Mouse (Mus musculus) kidney, embryonic 15.5 days (tissue): Measurements from ENCODE around the gene Gimap8. TPM values are rescaled to one million over a fixed set of nuclear protein-coding genes. Genes with fewer than 3 reads are reported as not detected.

Source experiments
- ATAC-seq: fragments of 200-750 bp; cut with Nextera tagmentation; replicated peaks from 2 replicates; pipeline ENCODE4 v1.8.0; 2017; ENCODE audit warnings: moderate TSS enrichment; ENCODE audit not compliant: low FRiP score
- H3K27ac ChIP-seq: fragments of 300-500 bp; sonication (generic); 2 replicates; pipeline ENCODE4 v1.5.1; 2015; ENCODE audit warnings: mild to moderate bottlenecking, inconsistent platforms
- H3K27me3 ChIP-seq: fragments of 300-500 bp; sonication (generic); 2 replicates; pipeline ENCODE4 v1.6.1; 2015; ENCODE audit warnings: inconsistent platforms
- H3K36me3 ChIP-seq: fragments of 300-500 bp; sonication (generic); 2 replicates; pipeline ENCODE4 v1.6.1; 2015; ENCODE audit warnings: inconsistent platforms
- H3K4me1 ChIP-seq: fragments of 300-500 bp; sonication (generic); 2 replicates; pipeline ENCODE4 v1.6.1; 2015; ENCODE audit warnings: inconsistent platforms
- H3K4me2 ChIP-seq: fragments of 300-500 bp; sonication (generic); 2 replicates; pipeline ENCODE4 v1.6.1; 2015; ENCODE audit warnings: moderate library complexity, mild to moderate bottlenecking, inconsistent platforms
- H3K4me3 ChIP-seq: fragments of 300-500 bp; sonication (generic); replicated peaks from 2 replicates; pipeline ENCODE4 v1.5.1; 2015; ENCODE audit warnings: mild to moderate bottlenecking, inconsistent platforms
- H3K9ac ChIP-seq: fragments of 300-500 bp; sonication (generic); 2 replicates; pipeline ENCODE4 v1.6.1; 2015; ENCODE audit warnings: mild to moderate bottlenecking, inconsistent platforms
- H3K9me3 ChIP-seq: fragments of 300-500 bp; sonication (generic); replicated peaks from 2 replicates; pipeline ENCODE4 v1.6.1; 2016; ENCODE audit warnings: inconsistent platforms
- WGBS: fragments of 180-500 bp; shearing (Covaris S2); methylation state at CpG from one replicate; pipeline ENCODE4 v1.1.7; 2015; ENCODE audit warnings: mixed read lengths; 5-methylcytosine and 5-hydroxymethylcytosine counted together
- polyA plus RNA-seq: library from polyadenylated mRNA; unstranded; fragments of >200 nt; fragmentation: Nextera tagmentation; extraction: Ambion mirVana; gene quantifications from 2 replicates; pipeline ENCODE4 v1.2.1, GENCODE M21; 2015

Gimap8 gene
- polyA plus RNA-seq, 1 experiment from 2014 or later = 3.3 TPM

DNA sequence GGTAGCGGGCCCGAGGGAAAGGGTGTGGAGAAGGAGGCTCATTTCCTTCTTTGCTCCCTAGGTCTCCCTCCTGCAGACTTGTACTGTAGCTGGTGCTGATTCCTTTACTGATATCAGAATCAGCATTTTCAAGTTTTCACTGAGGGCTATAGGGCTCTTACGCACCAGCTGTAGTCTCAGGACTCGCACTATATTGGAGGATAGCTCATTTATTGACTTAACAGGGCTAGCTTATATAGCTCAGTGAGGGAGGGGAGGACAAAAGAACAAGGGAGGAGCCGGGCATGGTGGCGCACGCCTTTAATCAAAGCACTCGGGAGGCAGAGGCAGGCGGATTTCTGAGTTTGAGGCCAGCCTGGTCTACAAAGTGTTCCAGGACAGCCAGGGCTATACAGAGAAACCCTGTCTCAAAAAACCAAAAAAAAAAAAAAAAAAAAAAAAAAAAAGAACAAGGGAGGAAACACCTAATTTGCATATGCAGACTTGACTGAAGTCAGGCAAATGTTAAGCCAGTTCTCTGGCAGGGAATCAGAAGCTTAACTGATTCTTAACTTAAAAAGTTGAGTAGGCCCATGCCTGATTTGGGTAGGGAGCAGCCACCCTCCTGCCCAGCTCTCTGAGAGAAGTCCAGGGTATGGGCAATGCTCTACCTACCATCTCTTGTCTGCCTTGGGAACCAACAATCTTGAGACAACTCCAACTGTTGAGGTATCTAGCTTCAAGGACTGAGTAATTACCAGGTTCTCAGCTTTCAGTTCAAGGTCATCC lies 27.4 kb downstream of the Gimap8 start:
- Histone ChIP-seq H3K9me3 (no peaks in the 10 kb centered on the region), H3K4me2 (no peak overlapping the region), H3K9ac (no peak overlapping the region), H3K36me3 (no peaks in the 10 kb centered on the region), H3K27ac (no peak overlapping the region), H3K4me3 (no peak overlapping the region), H3K4me1 (peaks cover 12% of the 10 kb centered on the region), H3K27me3 (no peaks in the 10 kb centered on the region)
- ATAC-seq = no peak
- 93% methylated on average over 9 of the region's 9 CpGs for WGBS

GRCm38 (mm10) chr6:48675400-48675930 lies 28.4 kb downstream of the Gimap8 start:
- Histone ChIP-seq H3K4me3 (peak overlapping the region; percentile 38), H3K27me3 (no peaks in the 10 kb centered on the region), H3K9me3 (no peaks in the 10 kb centered on the region), H3K36me3 (no peaks in the 10 kb centered on the region), H3K9ac (no peak overlapping the region), H3K27ac (peak overlapping the region; percentile 59), H3K4me1 (peaks cover 12% of the 10 kb centered on the region), H3K4me2 (peak overlapping the region; percentile 51)
- 57% methylated on average over 10 of the region's 10 CpGs for WGBS
- ATAC-seq = no peak

DNA sequence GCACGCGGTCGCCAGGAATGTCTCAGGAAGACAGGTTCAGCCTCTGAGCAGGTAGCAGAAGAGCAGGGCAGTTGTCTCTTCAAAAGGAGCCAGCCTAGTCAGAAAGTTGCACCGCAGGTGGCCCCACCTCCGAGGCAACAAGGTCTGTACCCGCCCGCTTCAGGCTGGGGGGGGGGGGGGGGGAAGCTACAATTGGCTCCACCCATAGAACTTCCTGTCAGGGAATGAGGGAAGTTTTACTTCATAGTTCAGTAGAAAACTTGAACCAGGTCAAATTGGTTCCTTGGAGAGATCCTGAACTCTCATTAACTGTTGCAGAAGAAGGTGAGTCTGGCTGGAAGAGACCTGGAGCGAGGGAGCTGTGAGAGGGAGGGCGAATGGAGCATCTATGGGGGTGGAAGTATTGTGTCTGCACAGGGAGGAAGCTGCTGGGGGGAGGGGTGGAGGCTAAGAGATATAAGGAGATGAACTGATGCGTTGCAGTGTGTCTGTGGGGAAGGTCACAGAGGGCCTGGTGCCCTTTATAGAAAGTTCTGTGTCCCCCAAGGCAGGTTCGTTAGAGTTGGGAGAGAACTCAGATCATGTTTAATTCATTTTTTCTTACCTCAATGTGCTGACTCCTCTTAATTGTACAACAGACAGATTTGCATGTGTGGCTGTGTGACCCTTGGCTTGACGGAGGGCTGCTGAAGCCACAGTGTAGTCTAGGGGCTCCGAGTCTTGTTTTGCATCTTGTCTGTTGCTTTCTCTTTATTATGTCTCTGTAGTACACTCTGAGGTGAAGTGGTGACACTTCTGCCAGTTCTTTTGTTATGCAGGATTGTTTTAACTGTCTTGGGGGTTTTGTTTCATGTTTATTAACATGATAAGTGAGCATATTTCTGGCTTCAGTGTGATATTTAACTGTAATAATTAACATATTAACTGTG lies 29.2 kb downstream of the Gimap8 start, which contains the start of gene Gimap9:
Gimap9 (plus strand) TSS at position 199 of the 929 bp plus-strand sequence.
- 0 out of 2 replicates have a peak within 1 kb of the TSS, but pooled peaks have one; percentile 26 for H3K9ac ChIP-seq
- ATAC-seq = 0 out of 2 replicates have a peak, but pooled peaks have one; percentile 56
- H3K36me3 ChIP-seq = no peaks in the 10 kb centered on the region
- peak within 1 kb of the TSS; percentile 51 for H3K4me2 ChIP-seq
- H3K27ac ChIP-seq = peak within 1 kb of the TSS; percentile 59
- H3K4me1 ChIP-seq = peaks cover 12% of the 10 kb centered on the region
- peak within 1 kb of the TSS; percentile 38 for H3K4me3 ChIP-seq
- WGBS = 33% methylated on average over 13 of the region's 13 CpGs
- no peaks in the 10 kb centered on the region for H3K27me3 ChIP-seq
- H3K9me3 ChIP-seq = no peaks in the 10 kb centered on the region

- WGBS = 84% methylated on average over 5 of the region's 5 CpGs
- no peak overlapping the region for H3K9ac ChIP-seq
- peak overlapping the region; percentile 38; the same call in 1 of the 2 replicates for H3K4me3 ChIP-seq
- peak overlapping the region; percentile 51 for H3K4me2 ChIP-seq
- no peak for ATAC-seq
- no peaks in the 10 kb centered on the region for H3K36me3 ChIP-seq
- no peaks in the 10 kb centered on the region for H3K9me3 ChIP-seq
- no peaks in the 10 kb centered on the region for H3K27me3 ChIP-seq
- peaks cover 12% of the 10 kb centered on the region for H3K4me1 ChIP-seq
- no peak overlapping the region for H3K27ac ChIP-seq
Observed at GRCm38 (mm10) chr6:48676860-48677415, 29.9 kb downstream of the Gimap8 start.

DNA sequence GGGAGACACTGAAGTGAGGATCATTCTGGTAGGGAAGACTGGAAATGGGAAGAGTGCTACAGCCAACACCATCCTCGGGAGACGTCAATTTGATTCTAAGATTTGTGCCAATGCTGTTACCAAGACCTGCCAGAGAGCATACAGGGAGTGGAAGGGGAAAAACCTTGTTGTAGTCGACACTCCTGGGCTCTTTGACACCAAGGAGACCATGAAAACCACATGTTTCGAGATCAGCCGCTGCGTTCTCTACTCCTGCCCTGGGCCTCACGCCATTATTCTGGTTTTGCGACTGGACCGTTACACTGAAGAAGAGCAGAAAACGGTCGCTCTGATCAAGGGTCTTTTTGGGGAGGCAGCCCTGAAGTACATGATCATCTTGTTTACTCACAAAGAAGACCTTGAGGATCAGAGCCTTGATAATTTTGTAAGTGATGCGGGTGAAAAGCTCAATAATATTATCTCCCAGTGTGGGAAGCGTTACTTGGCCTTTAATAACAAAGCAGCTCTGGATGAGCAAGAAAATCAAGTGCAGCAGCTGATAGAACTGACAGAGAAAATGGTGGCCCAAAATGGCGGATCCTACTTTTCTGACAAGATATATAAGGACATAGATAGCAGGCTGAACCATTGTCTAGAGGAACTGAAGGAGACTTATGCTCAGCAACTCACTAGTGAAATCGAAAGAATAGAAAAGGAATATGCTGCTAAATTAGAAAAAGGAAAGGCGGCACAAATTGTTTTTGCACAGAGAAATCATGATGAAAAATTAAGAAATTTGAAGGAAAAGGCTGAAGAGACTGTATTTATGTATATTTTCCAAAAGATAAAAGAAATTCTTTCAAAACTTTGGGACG lies 30.7 kb downstream of the Gimap8 start:
- Histone ChIP-seq H3K9me3 (no peaks in the 10 kb centered on the region), H3K9ac (no peak overlapping the region), H3K4me1 (peaks cover 12% of the 10 kb centered on the region), H3K27ac (no peak overlapping the region), H3K4me3 (no peak overlapping the region), H3K36me3 (no peaks in the 10 kb centered on the region), H3K27me3 (no peaks in the 10 kb centered on the region), H3K4me2 (no peak overlapping the region)
- 93% methylated on average over 17 of the region's 17 CpGs for WGBS
- ATAC-seq = no peak

GRCm38 (mm10) chr6:48678391-48678790 lies 31.4 kb downstream of the Gimap8 start:
- Histone ChIP-seq H3K9me3 (no peaks in the 10 kb centered on the region), H3K27ac (no peak overlapping the region), H3K27me3 (no peaks in the 10 kb centered on the region), H3K36me3 (no peaks in the 10 kb centered on the region), H3K4me1 (peaks cover 12% of the 10 kb centered on the region), H3K4me2 (no peak overlapping the region), H3K4me3 (no peak overlapping the region), H3K9ac (no peak overlapping the region)
- WGBS = 65% methylated on average over 4 of the region's 4 CpGs
- no peak for ATAC-seq

DNA sequence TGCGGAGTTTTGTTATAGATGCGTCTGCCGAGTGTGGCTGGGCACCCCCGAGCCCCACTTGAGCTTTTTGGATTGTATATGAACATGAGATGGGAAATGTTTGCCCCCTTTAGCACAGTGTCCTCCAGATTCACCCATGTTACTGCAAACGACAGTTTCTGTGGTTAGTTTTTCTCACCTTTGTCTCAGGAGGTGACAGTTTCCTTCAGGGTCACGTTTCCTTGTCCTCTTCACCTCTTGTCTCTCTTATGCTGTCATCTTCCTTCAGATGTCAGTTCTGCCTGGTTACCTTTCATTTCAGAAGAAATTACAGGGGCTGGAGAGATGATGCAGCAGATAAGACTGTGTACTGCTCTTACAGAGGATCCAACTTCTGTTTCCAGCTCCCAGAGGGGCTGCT lies 32.7 kb downstream of the Gimap8 start:
- Histone ChIP-seq H3K9ac (no peak overlapping the region), H3K9me3 (no peaks in the 10 kb centered on the region), H3K36me3 (no peaks in the 10 kb centered on the region), H3K27ac (no peak overlapping the region), H3K4me1 (peaks cover 12% of the 10 kb centered on the region), H3K4me3 (no peak overlapping the region), H3K27me3 (no peaks in the 10 kb centered on the region), H3K4me2 (no peak overlapping the region)
- WGBS = 78% methylated on average over 6 of the region's 6 CpGs
- ATAC-seq = no peak

DNA sequence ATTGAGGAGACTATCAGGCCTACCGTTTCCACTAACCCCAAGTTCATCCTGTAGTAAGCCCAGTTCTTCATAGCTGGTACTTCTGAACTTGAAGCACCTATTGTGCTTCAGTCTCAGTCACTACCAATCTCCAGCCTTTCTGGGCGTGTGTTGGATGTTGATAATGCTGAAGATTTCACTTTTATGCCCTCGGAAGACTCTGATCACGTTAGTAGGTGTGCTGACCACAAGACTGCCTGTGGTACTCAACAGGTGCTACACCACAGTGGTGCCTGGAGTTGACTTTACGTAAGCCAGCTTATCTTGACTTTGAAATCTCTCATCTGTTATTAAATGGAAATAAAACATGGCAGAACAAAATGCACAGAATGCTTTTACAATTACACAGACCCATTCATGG lies 33.4 kb downstream of the Gimap8 start:
- Histone ChIP-seq H3K9ac (no peak overlapping the region), H3K4me1 (peaks cover 12% of the 10 kb centered on the region), H3K27me3 (no peaks in the 10 kb centered on the region), H3K4me2 (no peak overlapping the region), H3K9me3 (no peaks in the 10 kb centered on the region), H3K4me3 (no peak overlapping the region), H3K36me3 (no peaks in the 10 kb centered on the region), H3K27ac (no peak overlapping the region)
- WGBS = 82% methylated on average over 5 of the region's 5 CpGs
- no peak for ATAC-seq

DNA sequence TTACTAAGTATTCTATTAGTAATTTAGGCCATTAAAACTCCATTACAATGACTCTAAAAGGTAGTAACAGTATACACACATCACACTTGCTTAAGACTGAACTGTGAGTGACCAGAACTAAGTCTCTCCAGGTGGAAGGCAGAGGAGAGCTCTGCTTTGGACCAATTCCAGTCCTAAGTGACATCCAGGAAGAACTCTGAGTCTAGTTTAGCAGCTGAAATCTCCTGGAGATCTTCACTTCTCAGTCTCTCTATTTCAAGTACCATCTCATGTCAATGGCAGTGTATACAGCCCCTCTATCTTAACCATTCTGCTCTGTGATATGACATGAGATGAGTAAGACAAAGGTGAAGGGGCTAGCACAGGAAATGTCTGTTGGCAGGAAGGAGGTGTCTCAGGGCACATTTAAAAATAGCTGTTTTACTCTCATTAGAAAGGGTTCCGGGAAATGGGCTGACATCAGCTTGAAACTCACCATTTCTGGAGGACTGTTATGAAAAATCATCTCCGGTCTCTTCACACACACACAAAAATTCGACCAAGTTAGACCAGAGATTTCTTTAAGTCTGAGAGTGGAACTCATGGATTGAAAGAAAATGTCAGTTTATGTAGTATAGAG lies 34.5 kb downstream of the Gimap8 start:
- H3K4me1 ChIP-seq = 0 out of 2 replicates have a peak, but pooled peaks cover 3% of the 10 kb centered on the region
- no peaks in the 10 kb centered on the region for H3K27me3 ChIP-seq
- no peak overlapping the region for H3K9ac ChIP-seq
- H3K4me2 ChIP-seq = no peak overlapping the region
- no peak for ATAC-seq
- no peak overlapping the region for H3K4me3 ChIP-seq
- 66% methylated on average over 3 of the region's 3 CpGs for WGBS
- H3K36me3 ChIP-seq = no peaks in the 10 kb centered on the region
- no peaks in the 10 kb centered on the region for H3K9me3 ChIP-seq
- peak overlapping the region; percentile 45 for H3K27ac ChIP-seq

DNA sequence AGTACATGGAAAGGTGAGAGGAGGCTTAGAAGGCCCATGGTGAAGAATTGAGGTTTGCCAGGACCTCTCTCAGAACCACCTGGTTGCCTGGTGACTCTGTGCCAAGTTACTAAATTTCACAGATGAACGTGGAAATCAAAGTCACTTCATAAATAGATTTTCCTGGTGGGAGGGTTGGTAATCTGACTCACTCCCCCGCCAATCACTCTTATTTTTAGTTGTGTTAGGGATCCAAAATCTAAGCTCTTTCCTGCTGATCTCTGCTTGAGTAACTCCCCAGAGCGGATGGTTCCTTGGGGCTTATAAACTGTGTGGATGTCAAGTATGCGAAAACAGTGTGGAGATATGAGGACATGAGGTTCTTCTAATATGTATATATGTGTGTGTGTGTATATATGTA lies 35.2 kb downstream of the Gimap8 start:
- Histone ChIP-seq H3K27me3 (no peaks in the 10 kb centered on the region), H3K9ac (no peak overlapping the region), H3K4me2 (no peak overlapping the region), H3K4me3 (no peak overlapping the region), H3K36me3 (no peaks in the 10 kb centered on the region), H3K9me3 (no peaks in the 10 kb centered on the region), H3K27ac (peak overlapping the region; percentile 3; the same call in 1 of the 2 replicates), H3K4me1 (no peaks in the 10 kb centered on the region)
- no peak for ATAC-seq
- 72% methylated on average over 4 of the region's 4 CpGs for WGBS
